Mouse (Mus musculus) left cerebral cortex, postnatal 10 days (tissue): ENCODE data around the gene Atp1a3. TPM values are rescaled to one million over a fixed set of nuclear protein-coding genes. Genes with fewer than 3 reads are reported as not detected.

Experiments used
- microRNA-seq: library from miRNA; unstranded; fragments of <30 nt; microRNA quantifications from one replicate; pipeline ENCODE4 v1.2.0, GENCODE M21; 2022
- total RNA-seq, 2 experiments: library from RNA; stranded (reverse); gene quantifications; 2 replicates each; pipeline ENCODE4 v1.2.3; 2021

Gene Atp1a3
- total RNA-seq, 2 experiments from 2014 or later: 2,078 to 2,206 TPM

Small RNA genes within 50 kb of the gene (microRNA-seq; reads per million reads assigned to microRNA genes)
- gene Mir7046: 9.2 reads per million, percentile 29 among the genes with 10 or more reads in this experiment
- 28.2 reads per million, percentile 45 among the genes with 10 or more reads in this experiment for gene Mir7047

Other genes starting within 250 kb of the Atp1a3 start
- gene Cd177, start 245.6 kb downstream of the Atp1a3 start, total RNA-seq: not detected
- gene Ceacam10, start 228.8 kb downstream of the Atp1a3 start, total RNA-seq: under 1 TPM in 1 of 2 experiments, not detected in 1; 0.41 TPM
- 1 to 10 TPM in 1 of 2 experiments, not detected in 1; 3.8 TPM for gene Gm9844, start 143.7 kb downstream of the Atp1a3 start, total RNA-seq
- gene Lypd4, start 136.0 kb downstream of the Atp1a3 start, total RNA-seq: not detected
- not detected for gene Dmrtc2, start 135.9 kb downstream of the Atp1a3 start, total RNA-seq
- gene Rps19, start 121.6 kb downstream of the Atp1a3 start, total RNA-seq: 100 to 1,000 TPM; 577 to 615 TPM
- under 1 TPM; 0.30 TPM for gene Cd79a, start 108.6 kb downstream of the Atp1a3 start, total RNA-seq
- 10 to 100 TPM; 88.1 to 89.2 TPM for gene Arhgef1, start 103.0 kb downstream of the Atp1a3 start, total RNA-seq
- gene Gm4881, start 61.5 kb downstream of the Atp1a3 start, total RNA-seq: not detected
- gene Rabac1, start 33.2 kb downstream of the Atp1a3 start, total RNA-seq: 100 to 1,000 TPM; 293 to 300 TPM
- 100 to 1,000 TPM; 226 to 237 TPM for gene Grik5, start 66.4 kb upstream of the Atp1a3 start, total RNA-seq
- gene Zfp574, start 66.6 kb upstream of the Atp1a3 start, total RNA-seq: 10 to 100 TPM; 26.0 to 27.1 TPM
- gene Pou2f2, start 173.8 kb upstream of the Atp1a3 start, total RNA-seq: 10 to 100 TPM; 11.0 to 14.1 TPM
- 10 to 100 TPM; 22.7 to 23.8 TPM for gene Dedd2, start 214.7 kb upstream of the Atp1a3 start, total RNA-seq
- gene Zfp526, start 215.5 kb upstream of the Atp1a3 start, total RNA-seq: 1 to 10 TPM; 7.8 to 8.5 TPM
- 100 to 1,000 TPM; 205 TPM for gene Gsk3a, start 231.9 kb upstream of the Atp1a3 start, total RNA-seq
- gene Erf, start 244.8 kb upstream of the Atp1a3 start, total RNA-seq: 10 to 100 TPM; 47.7 to 55.1 TPM